Mouse (Mus musculus) heart, adult 2 months (tissue): ENCODE results near the gene Rasa3.

ENCODE experiments used
- CTCF ChIP-seq: fragments of 200-600 bp; IDR thresholded peaks from 2 replicates; pipeline ENCODE4 v1.8.1; 2022; ENCODE audit warnings: antibody characterized with exemption, mild to moderate bottlenecking, moderate library complexity
- POLR2A ChIP-seq: fragments of 200-500 bp; IDR thresholded peaks from 2 replicates; pipeline ENCODE4 v1.6.1; 2011; ENCODE audit warnings: mild to moderate bottlenecking, low read depth, low read length, control low read depth; ENCODE audit not compliant: insufficient read depth

GRCm38 (mm10) chr8:13706918-13707317 is 29.5 kb upstream of the Rasa3 start:
- no peak for TF ChIP-seq POLR2A
- TF ChIP-seq CTCF: no peak
